Mouse (Mus musculus): ENCODE results near the gene 2010005H15Rik.
"Not testable (repeated sequence)": the region's sequence is repeated elsewhere in the genome, so short reads cannot be mapped to it uniquely, and the experiment has no call there.

Gene 2010005H15Rik

DNA sequence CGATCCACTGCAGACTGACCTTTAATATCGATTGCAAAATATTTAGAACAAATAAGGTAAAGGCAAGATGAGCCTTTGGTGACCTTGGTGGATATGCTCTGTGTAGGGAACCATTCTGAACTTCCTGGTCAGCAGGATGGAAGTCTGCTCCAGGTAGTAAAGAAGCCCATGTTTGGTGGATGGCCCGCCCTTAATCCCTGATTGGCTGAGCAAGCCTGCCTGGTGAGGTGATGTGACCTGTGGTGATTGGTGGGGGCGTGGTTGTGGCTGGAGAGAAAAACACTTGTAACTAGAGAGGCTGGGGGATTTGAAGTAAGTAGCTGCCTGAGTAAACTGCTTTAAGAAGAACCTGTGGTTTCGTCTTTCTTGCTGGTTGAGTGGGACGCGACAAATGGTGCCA is at the start of gene 2010005H15Rik:
Gene 2010005H15Rik, plus strand, starts transcription at position 301 of the 400 bp plus-strand sequence.
- DNase-seq (ENCODE audit: low spot score) = not testable (repeated sequence)

GRCm38 (mm10) chr16:36176108-36176507 is 45.2 kb upstream of the 2010005H15Rik start:
- no peak for DNase-seq (ENCODE audit: low spot score)

DNA sequence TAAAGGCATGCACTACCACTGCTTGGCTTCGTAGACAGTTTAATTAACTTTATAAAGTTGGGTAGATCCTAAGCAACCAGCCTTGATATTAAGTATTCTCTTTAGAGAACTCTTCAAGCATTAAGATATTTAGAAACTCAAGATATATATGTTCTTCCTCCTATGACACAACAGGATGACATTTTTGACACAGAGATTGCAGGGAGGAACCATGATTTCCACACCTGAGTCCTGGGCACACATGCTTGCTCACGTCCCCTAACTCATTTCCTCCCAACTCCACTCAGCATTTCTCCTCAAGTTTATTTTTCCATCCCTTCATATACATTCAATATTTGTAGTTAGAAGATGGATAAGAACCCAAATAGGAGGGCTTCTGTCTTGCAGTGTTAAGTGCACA is 41.4 kb upstream of the 2010005H15Rik start:
- no peak for DNase-seq (ENCODE audit: low spot score)

GRCm38 (mm10) chr16:36183912-36184311 is 37.4 kb upstream of the 2010005H15Rik start, which contains the start of gene Gm5483:
Gm5483 (plus strand) TSS chr16:36184212.
- DNase-seq (ENCODE audit: low spot score) = not testable (repeated sequence)

DNA sequence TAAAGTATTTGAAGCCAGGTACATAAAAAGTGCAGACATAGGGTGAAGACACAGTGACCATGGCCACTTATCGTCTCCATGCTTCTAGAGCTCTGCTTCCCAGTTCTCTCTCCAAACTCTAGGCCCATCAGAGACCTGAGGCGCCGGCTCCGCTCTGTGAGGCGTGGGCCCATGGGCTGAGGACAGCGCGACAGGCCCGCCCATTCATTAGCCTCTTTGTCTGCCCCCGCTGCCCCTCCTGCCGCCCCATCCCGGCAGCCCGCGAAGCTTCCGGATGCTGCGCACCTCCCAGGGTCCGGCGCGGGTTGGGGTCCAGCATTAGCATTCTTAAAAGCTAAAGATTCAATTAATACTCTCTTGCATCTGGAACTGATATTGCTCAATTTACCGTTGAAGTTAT is 22.0 kb upstream of the 2010005H15Rik start:
- no peak for DNase-seq (ENCODE audit: low spot score)

DNA sequence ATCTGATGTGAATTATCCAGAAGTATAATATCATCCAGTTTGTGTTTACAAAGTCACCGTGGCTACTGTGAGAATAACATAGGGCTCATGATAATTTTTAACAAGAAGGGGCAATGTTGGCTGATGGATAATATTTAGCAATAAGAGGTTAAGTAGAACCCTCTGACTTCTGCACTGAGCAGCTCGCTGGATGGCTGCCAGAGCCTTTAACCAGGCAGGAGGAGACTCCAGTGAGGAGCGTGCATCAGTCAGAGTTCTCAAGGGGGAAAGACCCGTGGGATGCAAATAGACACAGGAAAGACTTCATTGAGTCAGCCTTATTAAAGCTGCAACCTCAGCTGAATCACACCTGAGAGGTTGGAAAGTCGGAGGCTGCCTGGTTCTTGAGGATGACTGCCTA is 17.4 kb upstream of the 2010005H15Rik start:
- no peak for DNase-seq (ENCODE audit: low spot score)

- not testable (repeated sequence) for DNase-seq (ENCODE audit: low spot score)
Measured at GRCm38 (mm10) chr16:36205684-36206083, 15.6 kb upstream of the 2010005H15Rik start.

GRCm38 (mm10) chr16:36209967-36210453 is 11.3 kb upstream of the 2010005H15Rik start, which contains the start of gene Gm5416:
Gm5416 (plus strand) TSS chr16:36210403.
- DNase-seq (ENCODE audit: low spot score) = no peak

- DNase-seq (ENCODE audit: low spot score) = not testable (repeated sequence)
Measured at GRCm38 (mm10) chr16:36260585-36260984, 39.3 kb downstream of the 2010005H15Rik start.

DNA sequence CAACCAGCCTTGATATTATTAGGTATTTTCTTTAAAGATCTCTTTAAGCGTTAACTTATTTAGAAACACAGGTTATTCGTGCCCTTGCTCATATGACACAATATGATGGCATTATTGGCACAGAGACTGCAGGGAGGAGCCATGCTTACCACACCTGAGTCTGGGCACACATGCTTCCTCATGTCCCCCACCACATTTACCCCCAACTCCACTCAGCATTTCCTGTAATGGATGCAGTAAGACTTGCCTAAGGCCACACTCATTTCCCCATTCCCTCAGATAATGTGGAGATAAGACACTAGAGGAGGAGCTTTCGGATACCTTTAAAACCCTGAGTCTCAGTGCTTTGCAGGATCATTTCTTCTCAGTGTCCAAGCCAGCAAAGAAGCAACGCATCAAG is 55.5 kb downstream of the 2010005H15Rik start, which contains the start of gene Stfa1:
Gene Stfa1, plus strand, starts transcription at position 156 of the 400 bp plus-strand sequence.
- DNase-seq (ENCODE audit: low spot score) = not testable (repeated sequence)

DNA sequence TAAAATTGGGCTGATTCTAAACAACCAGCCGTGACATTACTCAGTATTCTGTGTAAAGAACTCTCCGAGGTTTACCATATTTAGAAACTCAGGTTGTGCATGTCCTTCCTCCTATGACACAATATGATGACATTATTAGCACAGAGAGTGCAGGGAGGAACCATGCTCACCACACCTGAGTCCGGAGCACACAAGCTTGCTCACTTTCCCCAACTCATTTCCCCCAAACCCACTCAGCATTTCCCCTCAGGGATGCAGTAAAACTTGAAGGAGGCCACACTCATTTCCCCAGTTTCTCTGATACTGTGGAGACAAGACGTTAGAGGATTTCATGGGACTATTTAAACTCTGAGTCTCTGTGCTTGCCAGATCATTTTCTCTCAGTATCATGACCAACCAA is 67.9 kb downstream of the 2010005H15Rik start:
- no peak for DNase-seq (ENCODE audit: low spot score)
